Mouse (Mus musculus) ES-Bruce4 (cell line): ENCODE measurements at regions not wholly inside any gene's neighbourhood (a gene's known extent, or its start where the extent isn't known, plus 50 kb on each side); places are given as distances from the start of the nearest gene placed in this dataset.
"Not testable (repeated sequence)": the region's sequence is repeated elsewhere in the genome, so short reads cannot be mapped to it uniquely, and the experiment has no call there.

Experiments
- H3K27ac ChIP-seq: 2 replicates; pipeline ENCODE4 v1.5.1; 2012; ENCODE audit warnings: low read length, inconsistent platforms; ENCODE audit not compliant: insufficient read depth
- H3K27me3 ChIP-seq: 2 replicates; pipeline ENCODE4 v1.6.1; 2012; ENCODE audit warnings: mild to moderate bottlenecking, low read length, inconsistent platforms; ENCODE audit not compliant: control insufficient read depth, poor library complexity, insufficient read depth, severe bottlenecking
- H3K36me3 ChIP-seq: 2 replicates; pipeline ENCODE4 v1.6.1; 2012; ENCODE audit warnings: inconsistent platforms, mild to moderate bottlenecking, low read length, moderate library complexity; ENCODE audit not compliant: control insufficient read depth, poor library complexity, insufficient read depth, severe bottlenecking
- H3K4me1 ChIP-seq: one replicate; pipeline ENCODE4 v1.8.1; 2011; ENCODE audit warnings: low read length; ENCODE audit not compliant: control insufficient read depth, insufficient read depth
- H3K4me3 ChIP-seq: 2 replicates; pipeline ENCODE4 v1.5.1; 2011; ENCODE audit warnings: low read depth, mild to moderate bottlenecking, low read length
- H3K9ac ChIP-seq: 2 replicates; pipeline ENCODE4 v1.6.1; 2012; ENCODE audit warnings: low read depth, mild to moderate bottlenecking, inconsistent platforms; ENCODE audit not compliant: poor library complexity, severe bottlenecking
- H3K9me3 ChIP-seq: replicated peaks from 2 replicates; pipeline ENCODE4 v1.6.1; 2012; ENCODE audit warnings: mild to moderate bottlenecking, low read length, inconsistent platforms; ENCODE audit not compliant: control insufficient read depth, poor library complexity, insufficient read depth, severe bottlenecking
- CTCF ChIP-seq: IDR thresholded peaks from one replicate; pipeline ENCODE4 v1.8.1; 2011; ENCODE audit warnings: low read depth, low read length
- EP300 ChIP-seq: IDR thresholded peaks from 2 replicates; pipeline ENCODE4 v1.6.1; 2011; ENCODE audit warnings: low read depth, low read length; ENCODE audit not compliant: insufficient read depth
- POLR2A ChIP-seq: IDR thresholded peaks from one replicate; pipeline ENCODE4 v1.8.1; 2011; ENCODE audit warnings: low read length; ENCODE audit not compliant: insufficient read depth

GRCm38 (mm10) chr12:47160626-47161025 is 341.9 kb upstream of the Nova1 start:
- TF ChIP-seq CTCF (no peak), POLR2A (no peak), EP300 (no peak)
- H3K9me3 ChIP-seq: no peaks in the 10 kb centered on the region
- H3K9ac ChIP-seq: no peak overlapping the region

GRCm38 (mm10) chr12:47155916-47156315 is 337.2 kb upstream of the Nova1 start:
- not testable (repeated sequence) for H3K4me1 ChIP-seq, H3K4me3 ChIP-seq, H3K36me3 ChIP-seq, H3K9ac ChIP-seq, H3K9me3 ChIP-seq, H3K27ac ChIP-seq, H3K27me3 ChIP-seq
- 0 out of 2 replicates have a peak, but pooled peaks have one; percentile 18 for TF ChIP-seq EP300

More at GRCm38 (mm10) chr12:47160626-47161025, 341.9 kb upstream of the Nova1 start:
- Histone ChIP-seq H3K4me1 (no peaks in the 10 kb centered on the region), H3K27ac (no peak overlapping the region), H3K4me3 (no peak overlapping the region), H3K36me3 (no peaks in the 10 kb centered on the region), H3K27me3 (0 out of 2 replicates have a peak, but pooled peaks cover under 1% of the 10 kb centered on the region)

GRCm38 (mm10) chr12:47140677-47141076 is 321.9 kb upstream of the Nova1 start:
- Histone ChIP-seq H3K27me3 (no peaks in the 10 kb centered on the region), H3K27ac (no peak overlapping the region), H3K4me3 (no peak overlapping the region), H3K9ac (no peak overlapping the region), H3K36me3 (no peaks in the 10 kb centered on the region), H3K4me1 (no peaks in the 10 kb centered on the region), H3K9me3 (no peaks in the 10 kb centered on the region)
- TF ChIP-seq EP300 (no peak), POLR2A (no peak), CTCF (no peak)

- no peak overlapping the region for H3K27ac ChIP-seq
- H3K4me3 ChIP-seq: no peak overlapping the region
- H3K27me3 ChIP-seq: no peaks in the 10 kb centered on the region
- H3K4me1 ChIP-seq: peaks cover 1% of the 10 kb centered on the region
- H3K9ac ChIP-seq: no peak overlapping the region
- TF ChIP-seq CTCF (no peak), POLR2A (no peak), EP300 (no peak)
- no peaks in the 10 kb centered on the region for H3K36me3 ChIP-seq
- H3K9me3 ChIP-seq: no peaks in the 10 kb centered on the region
Measured at GRCm38 (mm10) chr12:47129821-47130220, 311.1 kb upstream of the Nova1 start.

- TF ChIP-seq POLR2A: no peak
- TF ChIP-seq CTCF: no peak
- TF ChIP-seq EP300: no peak
Measured at GRCm38 (mm10) chr12:47128596-47128995, 309.9 kb upstream of the Nova1 start.

GRCm38 (mm10) chr12:47121426-47121825 is 302.7 kb upstream of the Nova1 start:
- H3K27ac ChIP-seq: no peak overlapping the region
- no peaks in the 10 kb centered on the region for H3K4me1 ChIP-seq
- no peaks in the 10 kb centered on the region for H3K27me3 ChIP-seq
- H3K4me3 ChIP-seq: no peak overlapping the region
- H3K9me3 ChIP-seq: no peaks in the 10 kb centered on the region
- no peak overlapping the region for H3K9ac ChIP-seq
- TF ChIP-seq EP300 (no peak), CTCF (no peak), POLR2A (no peak)
- H3K36me3 ChIP-seq: no peaks in the 10 kb centered on the region

More at GRCm38 (mm10) chr12:47128596-47128995, 309.9 kb upstream of the Nova1 start:
- H3K9me3 ChIP-seq: no peaks in the 10 kb centered on the region
- H3K27me3 ChIP-seq: no peaks in the 10 kb centered on the region
- no peaks in the 10 kb centered on the region for H3K36me3 ChIP-seq
- no peak overlapping the region for H3K4me3 ChIP-seq
- H3K4me1 ChIP-seq: peaks cover 1% of the 10 kb centered on the region
- H3K9ac ChIP-seq: no peak overlapping the region
- H3K27ac ChIP-seq: no peak overlapping the region
